Mouse (Mus musculus): ENCODE measurements around the gene Olfr365.

The Olfr365 gene

GRCm38 (mm10) chr2:37187898-37188297, at the start of gene Olfr365:
TSS of gene Olfr365 (plus strand) at chr2:37188198.
- no peak for ATAC-seq (ENCODE audit: insufficient number of reproducible peaks, low FRiP score, low TSS enrichment)

- ATAC-seq (ENCODE audit: insufficient number of reproducible peaks, low FRiP score, low TSS enrichment), result no peak
Measured at GRCm38 (mm10) chr2:37139022-37139421, 49.0 kb upstream of the Olfr365 start, which contains the start of gene Olfr364-ps1. TSS of gene Olfr364-ps1 (plus strand) at chr2:37139322.

GRCm38 (mm10) chr2:37211274-37211673, 23.3 kb downstream of the Olfr365 start, which contains the start of gene Olfr366:
TSS of gene Olfr366 (plus strand) at chr2:37211574.
- ATAC-seq (ENCODE audit: insufficient number of reproducible peaks, low FRiP score, low TSS enrichment), result no peak

Measured in cerebellum, adult (tissue).